Mouse (Mus musculus) embryonic fibroblast, embryonic 13.5 days (primary cell): ENCODE measurements around the gene Gas2l2. TPM values are rescaled to one million over a fixed set of nuclear protein-coding genes. Genes with fewer than 3 reads are reported as not detected.
A peak's percentile ranks its signal among the peaks of the same experiment; 100 is the strongest.

Experiments used
- H3K27ac ChIP-seq: 2 replicates; pipeline ENCODE4 v1.5.1; 2012; ENCODE audit warnings: low read length, control low read depth, inconsistent platforms; ENCODE audit not compliant: insufficient read depth
- H3K4me1 ChIP-seq: 2 replicates; pipeline ENCODE4 v1.6.1; 2011; ENCODE audit warnings: low read length; ENCODE audit not compliant: control insufficient read depth, insufficient read depth
- H3K4me3 ChIP-seq: 2 replicates; pipeline ENCODE4 v1.5.1; 2011; ENCODE audit warnings: mild to moderate bottlenecking, control low read depth, low read length; ENCODE audit not compliant: insufficient read depth
- CTCF ChIP-seq: IDR thresholded peaks from 2 replicates; pipeline ENCODE4 v1.5.1; 2011; ENCODE audit warnings: mild to moderate bottlenecking, control low read depth, low read length, moderate library complexity, borderline replicate concordance; ENCODE audit not compliant: insufficient read depth
- POLR2A ChIP-seq: IDR thresholded peaks from 2 replicates; pipeline ENCODE4 v1.6.1; 2011; ENCODE audit warnings: low read depth, mild to moderate bottlenecking, control low read depth, low read length, moderate library complexity
- polyA plus RNA-seq: library from polyadenylated mRNA; stranded (reverse); fragments of >200 nt; gene quantifications from 2 replicates; pipeline ENCODE4 v1.2.4, GENCODE M21; 2011; ENCODE audit warnings: low read depth; ENCODE audit not compliant: missing spikeins, insufficient read length

The Gas2l2 gene
- polyA plus RNA-seq, 1 experiment: not detected

DNA sequence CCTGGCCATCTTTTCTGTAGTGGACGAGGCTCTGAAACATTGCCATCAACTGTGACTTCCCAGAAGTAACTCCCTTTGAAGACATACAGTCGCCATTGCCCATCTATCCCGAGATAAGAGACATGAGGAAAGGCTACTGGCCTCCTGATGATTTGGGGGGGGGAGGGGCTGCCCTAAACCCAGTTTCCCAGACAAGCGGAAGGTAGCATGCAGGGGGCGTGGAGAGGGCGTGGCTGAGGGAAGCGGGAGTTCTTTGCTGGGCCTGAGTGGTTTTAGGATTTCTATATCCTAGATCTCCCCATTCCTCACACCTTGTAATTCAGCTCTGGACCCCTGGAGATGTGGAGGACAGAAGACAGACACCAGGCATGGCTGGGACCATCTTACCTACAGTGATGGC is 14.6 kb upstream of the Gas2l2 start:
- TF ChIP-seq POLR2A: no peak
- TF ChIP-seq CTCF: no peak
- Histone ChIP-seq H3K27ac (no peak overlapping the region), H3K4me1 (peaks cover 3% of the 10 kb centered on the region; the same call in 1 of the 2 replicates), H3K4me3 (no peak overlapping the region)

DNA sequence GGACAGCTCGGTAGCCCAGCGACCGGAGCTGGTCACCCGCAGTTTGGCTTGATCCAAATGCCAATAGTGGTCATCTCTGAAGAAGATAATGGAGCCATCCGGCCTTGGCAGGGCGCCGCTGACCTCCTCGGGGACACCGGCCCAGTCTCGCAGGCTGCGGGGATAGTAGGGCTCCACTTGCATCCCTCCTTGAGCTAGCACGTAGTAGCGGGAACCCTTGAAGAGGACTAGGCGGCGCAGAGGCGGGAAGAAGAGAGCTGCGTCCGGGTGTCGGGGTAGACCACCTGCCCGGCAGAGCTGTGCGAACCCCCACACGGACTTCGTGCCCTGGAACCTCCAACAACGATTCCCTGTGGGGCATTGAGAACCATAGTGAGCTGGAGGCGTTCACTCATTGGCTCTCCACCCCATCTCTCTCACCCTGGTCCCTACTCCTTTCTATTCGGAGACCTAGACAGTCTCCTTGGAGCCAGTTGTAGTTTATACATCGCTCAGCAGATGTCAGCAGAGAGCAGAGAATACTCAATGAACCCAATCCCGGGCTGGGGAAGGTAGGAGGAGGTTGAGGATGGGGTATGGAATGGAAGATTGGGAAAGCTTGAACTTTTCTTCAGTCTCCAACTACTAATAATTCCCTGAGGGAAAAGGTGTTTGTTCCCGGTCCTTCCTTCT is 13.5 kb upstream of the Gas2l2 start:
- H3K4me3 ChIP-seq: no peak overlapping the region
- H3K4me1 ChIP-seq: no peaks in the 10 kb centered on the region
- H3K27ac ChIP-seq: no peak overlapping the region
- TF ChIP-seq POLR2A (no peak), CTCF (no peak)

DNA sequence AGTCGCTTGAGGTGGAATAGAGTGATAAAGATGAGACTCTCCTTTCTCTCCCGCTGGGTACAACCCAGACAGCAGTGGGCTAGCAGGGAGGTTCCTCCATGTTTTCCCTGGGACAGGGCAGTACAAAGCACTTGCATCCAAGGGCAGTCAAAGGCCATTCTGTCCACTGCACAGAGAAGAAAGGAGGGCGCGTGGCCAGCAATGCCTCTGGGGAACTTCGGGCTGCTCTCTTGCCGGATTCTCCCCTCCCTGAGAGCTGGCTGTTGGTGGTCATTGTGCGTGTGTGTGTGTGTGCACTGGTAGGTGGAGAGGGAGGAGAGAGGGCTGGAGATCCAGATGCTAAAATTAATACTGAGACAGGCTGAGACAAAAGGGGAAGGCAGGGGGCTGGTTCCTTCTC is 12.0 kb upstream of the Gas2l2 start:
- no peaks in the 10 kb centered on the region for H3K4me1 ChIP-seq
- no peak overlapping the region for H3K4me3 ChIP-seq
- TF ChIP-seq POLR2A: no peak
- no peak for TF ChIP-seq CTCF
- no peak overlapping the region for H3K27ac ChIP-seq

DNA sequence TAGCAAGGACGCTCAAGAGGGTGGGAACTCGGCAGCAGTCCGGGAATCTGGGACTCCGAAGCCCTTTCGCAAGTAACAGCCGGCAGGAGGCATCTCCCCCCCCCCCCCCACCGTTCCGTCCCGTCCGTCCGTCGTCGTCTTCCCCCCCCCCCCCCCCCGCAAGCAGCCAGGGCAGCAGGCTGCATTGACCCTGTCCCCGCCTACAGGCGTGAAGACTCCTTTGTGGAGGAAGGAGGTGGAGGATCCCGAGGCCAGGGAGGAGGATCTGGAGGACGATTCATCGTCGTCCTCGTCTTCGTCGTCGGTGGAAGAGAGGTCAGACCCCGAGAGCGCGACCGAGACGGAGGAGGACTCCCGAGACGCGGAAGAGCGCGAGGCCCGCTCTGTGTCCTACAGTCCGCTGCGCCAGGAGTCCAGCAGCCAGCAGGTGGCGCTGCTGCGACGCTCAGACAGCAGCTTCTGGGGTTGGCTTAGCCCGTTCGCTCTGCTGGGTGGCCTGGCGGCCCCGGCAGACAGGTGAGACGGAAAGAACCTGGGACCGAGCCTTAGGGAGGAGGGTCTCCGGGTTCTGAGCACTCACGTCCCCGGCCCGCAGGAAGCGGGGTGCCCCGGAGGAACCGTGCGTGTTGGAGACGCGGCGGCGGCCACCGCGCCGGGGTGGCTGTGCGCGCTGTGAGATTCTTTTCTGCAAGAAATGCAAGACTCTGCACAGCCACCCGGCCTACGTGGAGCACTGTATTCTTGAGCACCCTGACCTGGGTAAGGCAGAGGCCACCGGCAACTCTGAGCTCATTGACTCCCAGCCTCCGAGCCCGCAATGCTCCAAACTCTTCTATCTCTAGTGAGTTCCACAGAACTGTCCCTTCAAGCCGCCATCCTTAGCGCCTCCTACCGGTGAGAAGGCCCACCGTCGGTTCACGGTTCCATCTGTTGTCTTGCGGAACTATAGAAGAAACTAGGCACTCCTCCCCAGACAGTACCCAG is 11.1 kb upstream of the Gas2l2 start:
- TF ChIP-seq POLR2A (peak; percentile 28; the same call in 1 of the 2 replicates), CTCF (peak; percentile 99)
- peak overlapping the region; percentile 59 for H3K4me3 ChIP-seq
- no peak overlapping the region for H3K27ac ChIP-seq
- no peaks in the 10 kb centered on the region for H3K4me1 ChIP-seq

DNA sequence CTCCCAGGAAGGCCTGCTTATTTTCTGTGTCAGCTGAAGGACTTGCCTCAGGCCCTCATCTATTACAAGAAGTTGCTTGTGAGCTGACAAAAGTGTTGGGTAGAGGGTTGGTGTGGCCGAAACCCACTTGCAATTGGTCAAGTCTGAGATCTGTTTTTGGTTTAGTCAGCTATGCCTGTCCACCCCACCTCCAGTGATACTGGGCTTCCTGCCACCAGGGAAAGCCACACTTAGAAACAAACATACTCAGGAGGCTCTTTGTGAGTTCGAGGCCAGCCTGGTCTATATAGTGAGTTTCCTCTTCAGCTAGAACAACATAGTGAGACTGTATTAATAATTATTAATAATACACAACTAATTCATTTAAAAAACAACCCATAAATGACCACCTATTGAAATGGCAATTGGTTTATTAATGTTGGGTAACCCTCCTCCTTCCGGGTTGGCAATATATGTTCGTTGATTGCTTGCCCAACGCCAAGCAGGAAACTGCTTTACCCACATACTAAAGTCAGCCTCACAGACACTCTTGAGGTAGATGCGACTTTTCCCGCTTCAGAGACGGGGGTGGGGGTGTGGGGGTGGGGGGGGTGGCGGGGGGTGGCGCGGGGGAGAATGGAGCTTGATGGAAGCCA is 10.3 kb upstream of the Gas2l2 start:
- Histone ChIP-seq H3K4me1 (no peaks in the 10 kb centered on the region), H3K27ac (no peak overlapping the region), H3K4me3 (no peak overlapping the region)
- no peak for TF ChIP-seq POLR2A
- TF ChIP-seq CTCF: no peak

DNA sequence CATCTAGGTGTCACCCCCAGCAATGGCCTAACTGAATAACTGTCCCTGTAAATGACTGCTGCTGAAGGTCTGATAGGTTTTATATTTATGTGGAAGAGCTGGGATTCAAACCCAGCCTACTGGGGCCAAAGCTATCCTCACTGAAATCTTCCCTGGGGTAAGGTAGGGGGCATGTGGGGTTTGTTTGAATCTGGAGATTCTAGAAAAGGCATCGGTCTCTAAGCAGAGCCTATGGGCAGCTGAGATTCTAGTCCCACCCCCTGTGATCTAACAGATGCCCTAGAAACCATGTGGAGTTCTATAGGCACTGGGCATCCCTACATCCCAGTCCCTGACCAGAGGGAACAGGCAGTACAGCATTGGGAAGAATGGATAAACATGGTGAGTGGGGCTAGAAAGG is 8.1 kb upstream of the Gas2l2 start, which contains the start of gene 1700020L24Rik:
Gene 1700020L24Rik (plus strand): TSS at position 301 of the 400 bp plus-strand sequence.
- Histone ChIP-seq H3K4me3 (no peak within 1 kb of the TSS), H3K27ac (no peak within 1 kb of the TSS), H3K4me1 (no peaks in the 10 kb centered on the region)
- no peak for TF ChIP-seq CTCF
- no peak for TF ChIP-seq POLR2A

DNA sequence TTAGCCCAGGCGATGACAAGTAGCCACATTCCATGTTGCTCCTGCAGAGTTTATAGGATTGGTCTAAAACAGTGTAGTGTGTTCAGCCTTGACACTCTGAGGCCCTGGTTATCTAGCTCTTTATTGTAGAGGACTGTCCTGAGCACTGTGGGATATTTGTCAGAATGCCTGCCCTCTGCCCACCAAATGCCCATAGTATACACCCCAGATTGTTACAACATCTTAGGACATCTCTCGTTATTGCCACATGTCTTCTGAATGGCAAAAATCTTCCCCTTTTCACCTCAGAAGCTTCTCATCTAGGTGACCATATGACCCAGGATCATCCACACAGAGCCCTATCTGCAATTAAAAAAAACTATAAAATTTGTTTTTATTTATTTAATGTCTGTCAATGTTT is 3.3 kb upstream of the Gas2l2 start:
- TF ChIP-seq POLR2A: no peak
- no peak for TF ChIP-seq CTCF
- no peaks in the 10 kb centered on the region for H3K4me1 ChIP-seq
- no peak overlapping the region for H3K4me3 ChIP-seq
- H3K27ac ChIP-seq: no peak overlapping the region

DNA sequence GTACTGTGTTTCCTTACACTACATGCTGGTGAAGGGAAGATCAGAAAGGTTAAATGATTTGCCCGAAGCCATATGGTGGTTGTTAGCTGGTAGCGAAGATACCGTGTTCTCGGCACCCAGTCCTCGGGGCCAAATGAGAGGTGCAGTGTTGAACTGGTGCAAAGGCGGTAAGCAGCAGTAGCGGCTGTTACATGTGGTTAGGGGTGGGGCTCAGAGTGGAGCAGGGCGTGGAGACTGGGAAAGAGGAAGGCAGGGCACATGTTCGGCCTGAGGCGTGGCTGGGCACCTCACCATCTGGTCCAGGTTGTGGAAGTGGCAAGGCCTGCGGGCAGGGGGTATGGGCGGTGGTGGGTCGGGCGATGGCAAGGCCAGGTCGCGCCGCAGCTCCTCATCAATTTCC is 2.3 kb downstream of the Gas2l2 start:
- no peaks in the 10 kb centered on the region for H3K4me1 ChIP-seq
- TF ChIP-seq POLR2A (no peak), CTCF (no peak)
- H3K27ac ChIP-seq: no peak overlapping the region
- no peak overlapping the region for H3K4me3 ChIP-seq

DNA sequence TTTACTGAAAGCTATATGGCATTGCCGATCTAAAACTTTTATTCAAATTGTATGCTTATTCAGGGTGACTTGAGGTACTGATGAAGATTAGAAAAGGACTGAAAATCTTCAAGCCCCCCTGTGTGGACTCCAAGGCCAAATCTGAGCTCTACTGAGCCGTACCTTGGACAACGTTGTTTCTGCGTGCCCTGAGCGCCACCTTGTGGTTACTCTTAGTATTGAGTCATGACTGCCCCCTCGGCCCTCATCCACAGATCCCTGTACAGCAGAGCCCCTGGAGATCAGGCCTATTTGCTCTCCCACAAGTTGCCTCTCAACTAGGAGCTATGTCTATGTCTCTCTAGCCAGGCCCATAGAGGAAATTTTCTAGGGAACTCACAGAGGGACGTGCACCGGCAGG is 4.6 kb downstream of the Gas2l2 start:
- Histone ChIP-seq H3K27ac (no peak overlapping the region), H3K4me3 (no peak overlapping the region), H3K4me1 (no peaks in the 10 kb centered on the region)
- TF ChIP-seq CTCF (peak; percentile 96), POLR2A (no peak)

DNA sequence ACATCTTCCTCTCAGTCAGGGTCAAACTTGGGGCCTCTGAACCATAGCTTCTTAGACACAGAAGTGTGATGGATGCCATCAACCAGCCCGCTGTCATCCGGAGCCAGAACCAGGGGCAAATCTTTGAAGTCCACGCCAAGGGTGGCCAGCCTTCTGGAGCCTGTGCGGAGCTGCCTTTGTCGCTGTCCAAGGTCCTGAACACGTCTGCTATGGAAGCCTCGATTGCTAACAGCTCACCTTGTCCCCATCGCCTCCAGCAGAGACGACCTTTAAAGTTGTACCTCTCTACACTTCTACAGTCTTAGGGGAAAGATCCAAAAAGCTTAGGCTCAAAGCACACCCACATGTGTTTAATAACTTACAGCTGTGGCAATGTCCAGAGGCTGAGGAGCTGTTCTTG is 8.0 kb downstream of the Gas2l2 start:
- Histone ChIP-seq H3K27ac (no peak overlapping the region), H3K4me1 (no peaks in the 10 kb centered on the region), H3K4me3 (no peak overlapping the region)
- no peak for TF ChIP-seq CTCF
- TF ChIP-seq POLR2A: no peak
